Mouse (Mus musculus) liver, postnatal 0 days (tissue): Measurements from ENCODE around the gene Commd6. TPM values are rescaled to one million over a fixed set of nuclear protein-coding genes. Genes with fewer than 3 reads are reported as not detected.
A peak's percentile ranks its signal among the peaks of the same experiment; 100 is the strongest.

Experiments used
- ATAC-seq: fragments of 200-750 bp; cut with Nextera tagmentation; 2 replicates; pipeline ENCODE4 v1.8.0; 2017; ENCODE audit warnings: mild to moderate bottlenecking, moderate library complexity
- DNase-seq: peaks from one replicate; pipeline ENCODE4 v3.0.0-alpha.2; 2016
- H3K27ac ChIP-seq: fragments of 300-500 bp; sonication (generic); 2 replicates; pipeline ENCODE4 v1.5.1; 2014; ENCODE audit warnings: antibody characterized with exemption, moderate library complexity, mild to moderate bottlenecking, low read depth
- H3K27me3 ChIP-seq: fragments of 300-500 bp; sonication (generic); 2 replicates; pipeline ENCODE4 v1.6.1; 2014; ENCODE audit warnings: low read length, control low read depth, mixed read lengths; ENCODE audit not compliant: insufficient read depth
- H3K36me3 ChIP-seq: fragments of 300-500 bp; sonication (generic); replicated peaks from 2 replicates; pipeline ENCODE4 v1.6.1; 2014; ENCODE audit warnings: mild to moderate bottlenecking, control low read depth, low read length, moderate library complexity, mixed read lengths; ENCODE audit not compliant: insufficient read depth
- H3K4me1 ChIP-seq: fragments of 300-500 bp; sonication (generic); 2 replicates; pipeline ENCODE4 v1.6.1; 2014; ENCODE audit warnings: antibody characterized with exemption, mild to moderate bottlenecking, control low read depth; ENCODE audit not compliant: insufficient read depth
- H3K4me2 ChIP-seq: fragments of 300-500 bp; sonication (generic); 2 replicates; pipeline ENCODE4 v1.6.1; 2014; ENCODE audit warnings: low read depth, mild to moderate bottlenecking, low read length, moderate library complexity, mixed read lengths
- H3K4me3 ChIP-seq: fragments of 300-500 bp; sonication (generic); 2 replicates; pipeline ENCODE4 v1.5.1; 2014; ENCODE audit warnings: low read depth, low read length
- H3K9ac ChIP-seq: fragments of 300-500 bp; sonication (generic); replicated peaks from 2 replicates; pipeline ENCODE4 v1.6.1; 2014; ENCODE audit warnings: mild to moderate bottlenecking, moderate library complexity
- H3K9me3 ChIP-seq: fragments of 300-500 bp; sonication (generic); 2 replicates; pipeline ENCODE4 v1.6.1; 2016; ENCODE audit warnings: mild to moderate bottlenecking, control low read depth, low read length, mixed read lengths
- CTCF ChIP-seq: sonication (generic); IDR thresholded peaks from 2 replicates; pipeline ENCODE4 v1.5.1; 2016; ENCODE audit warnings: antibody characterized with exemption, low read depth
- EP300 ChIP-seq: IDR thresholded peaks from 2 replicates; pipeline ENCODE4 v1.6.1; 2016; ENCODE audit warnings: antibody characterized with exemption, low read depth, mild to moderate bottlenecking
- WGBS: fragments of 180-500 bp; shearing (Covaris S2); extraction: QIAGEN DNeasy Blood & Tissue Kit; methylation state at CpG from one replicate; pipeline ENCODE4 v1.1.7; 2014; ENCODE audit not compliant: insufficient replicate concordance; 5-methylcytosine and 5-hydroxymethylcytosine counted together
- polyA plus RNA-seq: library from polyadenylated mRNA; unstranded; fragments of >200 nt; fragmentation: Nextera tagmentation; extraction: Ambion mirVana; gene quantifications from 2 replicates; pipeline ENCODE4 v1.2.1, GENCODE M21; 2015

The Commd6 gene
- polyA plus RNA-seq, 1 experiment from 2014 or later, result 53.8 TPM

DNA sequence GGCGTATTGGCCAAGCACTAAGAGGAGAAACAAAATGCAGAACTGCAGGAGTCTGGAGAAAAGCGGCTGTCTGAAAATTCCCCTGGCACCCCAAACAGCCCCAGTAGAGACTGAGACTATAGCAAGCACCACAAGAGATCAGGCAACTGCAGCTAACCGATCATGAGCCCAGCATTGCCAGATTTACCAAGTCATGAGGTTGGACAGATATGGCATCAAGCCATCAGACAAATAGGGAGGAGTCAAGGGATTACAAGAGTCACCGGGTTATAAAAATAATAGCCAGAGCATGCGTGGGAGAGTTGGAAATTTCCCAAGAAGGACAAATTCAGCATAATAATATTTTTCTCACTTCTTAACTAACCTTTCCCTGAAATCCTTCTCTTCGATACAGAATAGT is 12.1 kb upstream of the Commd6 start:
- Histone ChIP-seq H3K4me1 (peaks cover 8% of the 10 kb centered on the region), H3K4me3 (no peak overlapping the region), H3K4me2 (no peak overlapping the region), H3K27ac (no peak overlapping the region), H3K36me3 (no peaks in the 10 kb centered on the region), H3K9ac (no peak overlapping the region), H3K27me3 (no peaks in the 10 kb centered on the region), H3K9me3 (no peaks in the 10 kb centered on the region)
- WGBS, result 80% methylated on average over 6 of the region's 6 CpGs
- ATAC-seq (no peak), DNase-seq (no peak)
- TF ChIP-seq CTCF, result no peak
- no peak for TF ChIP-seq EP300

DNA sequence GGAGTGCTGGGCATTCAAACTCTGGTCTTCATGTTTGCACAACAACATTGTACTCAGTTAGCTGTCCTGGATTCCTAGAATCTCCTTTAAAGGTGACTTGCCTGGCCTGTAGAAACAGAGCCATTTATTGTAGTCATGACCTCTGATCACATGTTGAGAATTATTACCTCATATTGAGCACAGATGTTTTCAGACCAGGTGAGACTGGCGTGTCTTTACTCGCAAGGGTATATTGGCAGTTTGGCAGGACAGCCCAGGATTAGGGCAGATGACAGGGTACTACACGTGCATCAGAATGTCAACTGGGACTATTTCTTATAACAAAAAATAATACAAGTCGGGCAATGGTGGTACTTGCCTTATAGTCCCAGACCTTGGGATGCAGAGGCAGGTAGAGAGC is 10.1 kb upstream of the Commd6 start:
- H3K4me2 ChIP-seq, result no peak overlapping the region
- H3K36me3 ChIP-seq, result no peaks in the 10 kb centered on the region
- 71% methylated on average over 4 of the region's 4 CpGs for WGBS
- no peaks in the 10 kb centered on the region for H3K9me3 ChIP-seq
- no peaks in the 10 kb centered on the region for H3K27me3 ChIP-seq
- no peak overlapping the region for H3K27ac ChIP-seq
- DNase-seq (no peak), ATAC-seq (no peak)
- TF ChIP-seq EP300, result no peak
- no peak for TF ChIP-seq CTCF
- H3K4me3 ChIP-seq, result no peak overlapping the region
- no peak overlapping the region for H3K9ac ChIP-seq
- peaks cover 8% of the 10 kb centered on the region for H3K4me1 ChIP-seq

DNA sequence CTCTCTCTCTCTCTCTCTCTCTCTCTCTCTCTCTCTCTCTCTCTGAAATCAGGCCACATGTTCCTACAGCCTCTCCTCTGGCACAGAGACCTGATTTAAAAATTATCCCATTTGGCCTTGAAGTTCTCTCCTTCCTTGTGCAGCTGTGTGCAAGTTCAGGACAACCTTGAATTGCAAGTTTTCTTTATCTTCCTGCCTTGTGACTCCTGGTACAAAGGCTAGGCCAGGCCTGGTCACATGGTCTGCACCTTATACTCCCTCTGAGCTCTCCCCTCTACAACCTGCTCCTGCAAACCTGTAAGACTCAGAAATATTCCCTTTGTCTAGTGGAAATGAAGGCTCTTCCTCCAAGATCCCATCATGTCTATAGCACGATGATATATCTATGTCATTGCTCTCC is 4.5 kb upstream of the Commd6 start:
- 68% methylated on average over 1 of the region's 1 CpGs for WGBS
- Histone ChIP-seq H3K36me3 (no peaks in the 10 kb centered on the region), H3K4me1 (no peaks in the 10 kb centered on the region), H3K4me2 (no peak overlapping the region), H3K4me3 (no peak overlapping the region), H3K9me3 (no peaks in the 10 kb centered on the region), H3K27me3 (no peaks in the 10 kb centered on the region), H3K9ac (no peak overlapping the region), H3K27ac (no peak overlapping the region)
- DNase-seq (no peak), ATAC-seq (no peak)
- TF ChIP-seq CTCF (no peak), EP300 (no peak)

DNA sequence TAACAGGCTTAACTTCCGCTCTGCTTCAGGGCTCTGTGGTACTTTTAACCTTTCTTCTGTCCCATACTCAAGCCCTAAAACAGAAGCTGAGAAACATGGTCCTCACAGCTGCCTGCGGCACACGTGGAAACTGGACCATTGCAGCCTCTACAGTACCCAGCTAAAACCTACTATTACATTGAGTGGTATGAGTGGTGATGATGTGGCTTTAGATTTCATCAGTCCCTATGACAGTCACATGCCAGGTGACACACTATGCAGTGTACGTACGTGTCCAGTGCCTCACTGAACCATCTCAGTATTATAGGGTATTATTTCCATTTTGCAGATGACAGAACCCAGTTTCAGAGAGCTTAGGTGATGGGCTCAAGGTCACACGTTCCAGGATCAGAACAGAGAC is 3.1 kb downstream of the Commd6 start:
- ATAC-seq, result no peak

DNA sequence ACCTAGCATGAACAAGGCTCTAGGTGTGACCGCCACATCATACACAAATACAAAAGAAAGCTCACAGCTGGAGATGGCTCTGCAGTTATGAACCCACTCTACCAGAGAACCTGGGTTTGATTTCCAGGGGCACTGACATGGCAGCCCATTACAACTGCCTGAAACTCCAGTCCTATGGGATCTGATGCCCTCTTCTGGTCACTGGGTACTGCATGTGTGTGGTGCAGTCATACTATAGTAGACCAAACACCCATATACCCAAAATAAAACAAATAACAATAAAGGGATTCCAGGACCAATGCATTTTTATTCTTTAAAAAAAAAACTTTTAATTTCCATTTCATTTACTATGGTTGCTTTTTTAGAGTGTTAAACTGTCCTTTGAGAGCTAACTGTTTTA is 4.7 kb downstream of the Commd6 start:
- no peaks in the 10 kb centered on the region for H3K9me3 ChIP-seq
- no peaks in the 10 kb centered on the region; the same call in 1 of the 2 replicates for H3K4me1 ChIP-seq
- no peak overlapping the region for H3K4me3 ChIP-seq
- no peak overlapping the region for H3K27ac ChIP-seq
- no peak overlapping the region for H3K4me2 ChIP-seq
- DNase-seq (no peak), ATAC-seq (no peak)
- TF ChIP-seq CTCF, result peak; percentile 30
- no peak for TF ChIP-seq EP300
- H3K36me3 ChIP-seq, result peaks cover 12% of the 10 kb centered on the region
- no peaks in the 10 kb centered on the region for H3K27me3 ChIP-seq
- H3K9ac ChIP-seq, result no peak overlapping the region
- WGBS, result 89% methylated on average over 1 of the region's 1 CpGs

More for the DNA sequence above, 3.1 kb downstream of the Commd6 start:
- 85% methylated on average over 6 of the region's 6 CpGs for WGBS
- Histone ChIP-seq H3K27ac (no peak overlapping the region), H3K4me1 (no peaks in the 10 kb centered on the region; the same call in 1 of the 2 replicates), H3K36me3 (peaks cover 12% of the 10 kb centered on the region), H3K4me3 (no peak overlapping the region), H3K27me3 (no peaks in the 10 kb centered on the region), H3K9ac (no peak overlapping the region), H3K9me3 (no peaks in the 10 kb centered on the region), H3K4me2 (no peak overlapping the region)
- no peak for TF ChIP-seq CTCF
- TF ChIP-seq EP300, result no peak
- DNase-seq, result no peak

DNA sequence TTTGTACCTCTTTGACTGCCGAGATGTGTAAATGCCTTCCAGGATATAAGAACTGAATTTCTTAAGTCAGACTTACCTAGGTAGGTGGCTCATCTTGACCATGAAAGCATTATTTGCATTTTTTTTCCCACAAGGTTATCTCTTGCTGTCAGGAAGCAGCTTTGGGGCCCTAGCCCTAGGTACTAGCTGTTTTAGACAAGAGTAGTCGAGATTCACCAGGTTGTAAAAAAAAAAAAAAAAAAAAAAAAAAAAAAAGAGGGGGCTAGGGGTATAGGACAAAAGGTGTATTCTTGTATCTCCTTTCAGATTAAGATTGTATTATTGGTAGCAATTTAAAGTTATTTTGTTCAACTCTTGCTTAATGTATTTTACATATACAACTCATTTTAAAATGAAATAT is 9.9 kb downstream of the Commd6 start:
- ATAC-seq, result no peak
- Histone ChIP-seq H3K4me2 (no peak overlapping the region), H3K36me3 (peaks cover 12% of the 10 kb centered on the region), H3K9me3 (no peaks in the 10 kb centered on the region), H3K4me3 (no peak overlapping the region), H3K9ac (no peak overlapping the region), H3K27ac (no peak overlapping the region), H3K4me1 (no peaks in the 10 kb centered on the region), H3K27me3 (no peaks in the 10 kb centered on the region)
- no peak for DNase-seq
- TF ChIP-seq EP300, result no peak
- TF ChIP-seq CTCF, result no peak
- whole genome bisulfite sequencing, result 61% methylated on average over 2 of the region's 2 CpGs

DNA sequence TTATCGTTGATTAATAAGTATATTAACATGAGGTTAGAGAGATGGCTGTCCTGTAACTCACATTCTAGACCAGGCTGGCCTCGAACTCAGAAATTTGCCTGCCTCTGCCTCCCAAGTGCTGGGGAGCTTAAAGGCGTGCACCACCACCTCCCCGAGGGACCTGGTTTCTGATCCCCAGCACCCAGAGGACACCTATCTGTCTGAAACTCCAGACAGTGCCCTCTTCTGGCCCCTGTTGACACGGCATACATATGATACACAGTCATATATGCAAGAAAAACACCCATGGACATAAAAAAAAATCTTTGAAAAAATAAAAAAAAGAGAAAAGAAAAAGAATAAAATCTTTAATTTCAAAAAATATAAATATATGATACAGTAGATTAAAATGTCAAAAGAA is 22.8 kb downstream of the Commd6 start:
- Histone ChIP-seq H3K36me3 (no peaks in the 10 kb centered on the region), H3K9ac (no peak overlapping the region), H3K4me2 (no peak overlapping the region), H3K4me1 (no peaks in the 10 kb centered on the region), H3K27me3 (no peaks in the 10 kb centered on the region), H3K27ac (no peak overlapping the region), H3K4me3 (no peak overlapping the region), H3K9me3 (no peaks in the 10 kb centered on the region)
- DNase-seq, result no peak
- ATAC-seq, result no peak
- WGBS, result 75% methylated on average over 5 of the region's 5 CpGs
- TF ChIP-seq EP300 (no peak), CTCF (0 out of 2 replicates have a peak, but pooled peaks have one; percentile 7)
